In genomic region chr11:71814511-71814910, GRCm38 (mm10) we compare ENCODE assay signal across 17 mouse cellular contexts.
DNase-seq lines count a peak whose midpoint lies in the region; ATAC-seq and TF ChIP-seq lines count a peak whose summit lies in the region.
"Had no signal": no experiment of that assay in that cellular context is flagged by ENCODE, and none has a peak within 500 bp of the region (broad histone marks: within the 10 kb centered on the region; RNA-seq: fewer than 3 reads in every experiment).

No protein-coding gene starts in this region.

- H3K9me3 ChIP-seq in hindbrain, postnatal 0 days (ENCODE audit: low read length) = no peaks in the 10 kb centered on the region
- H3K9me3 ChIP-seq: heart, embryonic 13.5 days; intestine, embryonic 15.5 days; midbrain, embryonic 12.5 days; neural tube, embryonic 12.5 days had no signal

- no peaks in the 10 kb centered on the region for H3K27me3 ChIP-seq in hindbrain, postnatal 0 days (ENCODE audit: insufficient read depth, low read length)
- H3K27me3 ChIP-seq: heart, embryonic 13.5 days; intestine, embryonic 15.5 days; midbrain, embryonic 12.5 days; neural tube, embryonic 12.5 days; Patski had no signal

- intact Hi-C loops in gastrocnemius, postnatal 36 days (cut with DNase I) = no loop called here

- H3K36me3 ChIP-seq in hindbrain, postnatal 0 days (ENCODE audit: insufficient read depth, low read length) = no peaks in the 10 kb centered on the region
- H3K36me3 ChIP-seq: heart, embryonic 13.5 days; intestine, embryonic 15.5 days; midbrain, embryonic 12.5 days; neural tube, embryonic 12.5 days had no signal

- H3K27ac ChIP-seq in hindbrain, postnatal 0 days = no peak overlapping the region
- H3K27ac ChIP-seq: heart, embryonic 13.5 days; intestine, embryonic 15.5 days; midbrain, embryonic 12.5 days; neural tube, embryonic 12.5 days had no signal

- no peak overlapping the region for H3K4me2 ChIP-seq in hindbrain, postnatal 0 days (ENCODE audit: low read depth, low read length)
- H3K4me2 ChIP-seq: heart, embryonic 13.5 days; intestine, embryonic 15.5 days; midbrain, embryonic 12.5 days; neural tube, embryonic 12.5 days had no signal

- H3K4me1 ChIP-seq in hindbrain, postnatal 0 days (ENCODE audit: insufficient read depth, low read length) = peaks cover 15% of the 10 kb centered on the region; the same call in 1 of the 2 replicates
- H3K4me1 ChIP-seq: intestine, embryonic 15.5 days had no signal

- 0 out of 2 replicates have a peak, but pooled peaks have one; percentile 49 for ATAC-seq in hindbrain, postnatal 0 days
- ATAC-seq: activated CD4-positive, CD25-positive, alpha-beta regulatory T cell, adult 4 months; intestine, embryonic 15.5 days; Patski had no signal

- no peak overlapping the region for H3K9ac ChIP-seq in hindbrain, postnatal 0 days (replicated peaks; ENCODE audit: low read length)
- H3K9ac ChIP-seq: heart, embryonic 13.5 days; intestine, embryonic 15.5 days; midbrain, embryonic 12.5 days; neural tube, embryonic 12.5 days had no signal

- no peak overlapping the region for H3K4me3 ChIP-seq in hindbrain, postnatal 0 days (ENCODE audit: low read length)
- H3K4me3 ChIP-seq: heart, embryonic 13.5 days; intestine, embryonic 15.5 days; midbrain, embryonic 12.5 days; neural tube, embryonic 12.5 days had no signal

- DNase-seq in cerebellum, postnatal 25 days = peak; percentile 22 to 44
- DNase-seq in cerebellum, postnatal 4 days (ENCODE audit: low spot score in 2 of 2) = no peak
- DNase-seq in right cerebral cortex, adult 18-20 months = peak; percentile 15
- DNase-seq in right cerebral cortex, adult 2 months (ENCODE audit: low spot score in 2 of 2) = no peak
- DNase-seq in hindbrain, postnatal 0 days (ENCODE audit: low spot score) = peak; percentile 36
- peak; percentile 66 for DNase-seq in retina, postnatal 1 day
- no peak for DNase-seq in gastrocnemius, postnatal 36 days
- DNase-seq: heart, postnatal 36 days; liver; lung, adult 18-20 months; lung, postnatal 36 days had no signal

- WGBS in hindbrain, postnatal 0 days = 26% methylated on average over 7 of the region's 7 CpGs

- TF ChIP-seq CTCF in hindbrain, postnatal 0 days (IDR thresholded peaks at IDR 0.05; ENCODE audit: low read depth) = no peak

Comparison
In these comparisons a context has a peak if more than half of its experiments do, and no peak if none do; other contexts are left out.
1. DNase-seq: peak in cerebellum, postnatal 25 days (2 of 2), right cerebral cortex, adult 18-20 months (single experiment), hindbrain, postnatal 0 days (single experiment) and retina, postnatal 1 day (single experiment); none in cerebellum, postnatal 4 days (0 of 2), right cerebral cortex, adult 2 months (0 of 2) and gastrocnemius, postnatal 36 days (0 of 2).